Mouse (Mus musculus) E14TG2a.4 (cell line): ENCODE measurements around the gene S100a10.
A peak's percentile ranks its signal among the peaks of the same experiment; 100 is the strongest.
"Not testable (repeated sequence)": the region's sequence is repeated elsewhere in the genome, so short reads cannot be mapped to it uniquely, and the experiment has no call there.

Experiments used
- H3K27me3 ChIP-seq: 2 replicates; pipeline ENCODE4 v1.6.1; 2014; ENCODE audit warnings: low read length, control low read depth; ENCODE audit not compliant: insufficient read depth
- H3K36me3 ChIP-seq: 2 replicates; pipeline ENCODE4 v1.6.1; 2014; ENCODE audit warnings: low read length, control low read depth; ENCODE audit not compliant: insufficient read depth
- H3K4me1 ChIP-seq: replicated peaks from 2 replicates; pipeline ENCODE4 v1.6.1; 2014; ENCODE audit warnings: low read depth, low read length, control low read depth
- H3K4me3 ChIP-seq: replicated peaks from 2 replicates; pipeline ENCODE4 v1.5.1; 2014; ENCODE audit warnings: mild to moderate bottlenecking, low read length
- H3K9me3 ChIP-seq: 2 replicates; pipeline ENCODE4 v1.6.1; 2014; ENCODE audit warnings: low read length, control low read depth
- CTCF ChIP-seq: conservative IDR thresholded peaks from 2 replicates; pipeline ENCODE4 v1.5.1; 2014; ENCODE audit warnings: low read length
- NANOG ChIP-seq: IDR thresholded peaks from 2 replicates; pipeline ENCODE4 v1.6.1; 2014; ENCODE audit warnings: borderline replicate concordance, low read length, mixed read lengths
- POU5F1 ChIP-seq: IDR thresholded peaks from 2 replicates; pipeline ENCODE4 v1.6.1; 2014; ENCODE audit warnings: low read length, borderline replicate concordance

The S100a10 gene

DNA sequence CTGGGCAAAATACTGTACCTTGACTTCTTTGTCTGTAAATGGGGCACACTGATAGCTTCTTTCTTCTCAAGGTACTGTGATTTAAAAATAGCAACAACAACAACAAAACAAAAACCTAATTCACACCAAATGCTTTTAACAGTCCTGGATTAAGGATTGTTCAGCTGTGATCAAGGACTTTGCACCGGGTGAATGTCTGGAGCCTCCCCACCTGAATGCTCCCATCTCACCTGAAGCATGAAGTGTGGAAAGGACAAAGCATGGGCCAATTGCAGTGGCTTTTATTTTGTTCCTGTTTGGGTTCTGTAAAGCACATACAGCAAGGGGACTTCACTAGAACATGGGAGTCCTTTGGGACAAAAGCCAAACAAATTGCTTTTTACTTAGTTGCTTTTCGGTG is 45.3 kb downstream of the S100a10 start:
- H3K27me3 ChIP-seq: no peaks in the 10 kb centered on the region
- no peaks in the 10 kb centered on the region for H3K36me3 ChIP-seq
- no peak for TF ChIP-seq CTCF
- no peak for TF ChIP-seq NANOG
- TF ChIP-seq POU5F1: no peak
- peaks cover 21% of the 10 kb centered on the region for H3K9me3 ChIP-seq
- H3K4me3 ChIP-seq: no peak overlapping the region
- peaks cover 18% of the 10 kb centered on the region for H3K4me1 ChIP-seq

DNA sequence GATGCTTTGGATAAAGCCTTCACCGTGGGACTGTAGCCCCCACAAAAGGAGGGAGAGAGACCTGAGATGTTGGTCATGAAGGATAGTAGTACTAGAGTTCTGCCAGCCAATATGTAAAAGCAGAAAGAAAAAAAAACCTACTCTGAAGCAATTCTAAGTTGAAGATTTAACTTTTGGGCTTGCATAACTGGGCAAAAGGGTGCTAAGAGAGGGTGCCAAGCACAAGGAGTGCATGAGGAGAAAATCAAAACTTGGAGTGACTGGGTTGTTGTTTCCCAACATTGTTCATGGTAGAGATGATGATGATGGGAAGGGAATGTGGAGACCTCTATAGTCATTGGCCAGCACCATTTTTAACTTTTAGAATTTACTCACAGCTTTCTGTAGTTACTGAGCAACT is 47.0 kb downstream of the S100a10 start:
- Histone ChIP-seq H3K27me3 (no peaks in the 10 kb centered on the region), H3K36me3 (no peaks in the 10 kb centered on the region), H3K4me3 (no peak overlapping the region), H3K9me3 (peaks cover 21% of the 10 kb centered on the region), H3K4me1 (peaks cover 10% of the 10 kb centered on the region)
- TF ChIP-seq CTCF (no peak), NANOG (no peak), POU5F1 (no peak)

DNA sequence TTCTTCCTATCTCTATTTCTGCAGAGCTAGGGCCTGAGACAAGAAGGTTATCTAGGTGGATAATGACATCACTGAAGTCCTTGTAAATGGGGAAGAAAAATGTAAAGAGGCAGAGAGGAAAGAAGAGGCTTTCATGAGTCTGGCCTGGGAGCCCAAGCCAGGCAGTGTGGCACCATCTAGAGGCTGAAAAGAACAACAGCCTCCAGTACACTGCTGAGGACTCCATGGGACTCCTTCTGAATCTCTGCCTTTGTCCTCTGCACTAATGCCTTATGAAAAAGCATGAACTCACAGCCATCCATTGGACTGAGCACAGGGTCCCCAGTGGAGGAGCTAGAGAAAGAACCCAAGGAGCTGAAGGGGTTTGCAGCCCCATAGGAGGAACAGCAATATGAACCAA is 54.1 kb downstream of the S100a10 start:
- not testable (repeated sequence) for H3K27me3 ChIP-seq, H3K36me3 ChIP-seq, H3K9me3 ChIP-seq, H3K4me3 ChIP-seq, H3K4me1 ChIP-seq
- TF ChIP-seq CTCF: peak; percentile 39
